Mouse (Mus musculus) embryo, embryonic 10 days (tissue): ENCODE measurements at regions not wholly inside any gene's neighbourhood (a gene's known extent, or its start where the extent isn't known, plus 50 kb on each side); places are given as distances from the start of the nearest gene placed in this dataset.

ENCODE experiments used
- DNase-seq: peaks from one replicate; pipeline ENCODE4 v3.0.0-alpha.2; 2015; ENCODE audit warnings: low spot score

DNA sequence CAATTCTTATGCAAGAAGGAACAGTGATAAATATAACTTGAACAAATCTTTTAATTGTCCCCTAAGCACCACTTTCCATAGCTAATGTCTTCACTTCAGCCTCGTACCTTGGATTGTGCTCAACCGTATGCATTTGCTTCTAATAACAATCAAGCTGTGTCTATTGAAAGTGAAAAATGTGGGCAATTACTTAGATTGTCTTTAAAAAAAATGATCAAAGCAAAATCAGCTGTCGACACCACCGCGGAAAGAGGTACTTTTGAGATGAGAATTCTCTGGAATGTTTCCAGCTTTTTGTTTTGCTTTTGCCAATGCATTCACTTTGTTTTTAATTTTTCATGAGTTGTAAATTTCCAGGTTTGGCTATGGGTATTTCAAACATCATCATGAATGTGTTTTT is 54.1 kb upstream of the Samsn1 start:
- no peak for DNase-seq
